Mouse (Mus musculus): Measurements from ENCODE around the gene Shc2.

- TF ChIP-seq POLR2A (IDR thresholded peaks at IDR 0.05; ENCODE audit: borderline replicate concordance, extremely low read depth, insufficient read depth, insufficient read length, poor library complexity, severe bottlenecking) (no peak), CTCF (IDR thresholded peaks at IDR 0.05; ENCODE audit: borderline replicate concordance, extremely low read depth, insufficient read depth, insufficient read length) (no peak)
These were observed 50.5 kb downstream of the Shc2 start, which contains the start of gene Theg for GRCm38 (mm10) chr10:79587061-79587751.
